Mouse (Mus musculus): Measurements from ENCODE around the gene Ube3b.

DNA sequence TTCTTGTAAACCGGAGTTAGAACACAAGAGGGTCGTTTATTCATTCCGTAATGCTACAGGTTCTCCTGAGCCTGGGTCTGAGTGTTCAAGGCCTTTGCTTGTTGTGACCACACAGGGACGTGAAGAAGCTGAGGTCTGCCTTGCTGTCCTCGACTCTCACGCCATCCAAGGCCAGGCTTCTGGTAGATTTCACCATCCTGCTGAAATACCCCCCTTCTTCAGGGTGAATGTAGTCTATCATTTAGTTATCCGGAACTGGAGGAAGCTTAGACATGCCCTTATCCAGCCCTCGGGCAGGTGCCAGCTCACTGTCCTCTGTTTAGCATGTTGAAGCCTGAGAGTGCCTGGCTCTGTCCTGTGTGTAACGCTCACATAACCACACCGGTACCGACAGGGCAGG, 28.4 kb downstream of the Ube3b start:
- TF ChIP-seq RCOR1 (conservative IDR thresholded peaks at IDR 0.05; ENCODE audit: low read depth, low read length): no peak
- no peak for TF ChIP-seq CTCF (conservative IDR thresholded peaks at IDR 0.05 in 1 of 2, IDR thresholded peaks at IDR 0.05 in 1 of 2; ENCODE audit: low read depth in 2 of 2, low read length in 2 of 2)
- no peak for TF ChIP-seq SIN3A (IDR thresholded peaks at IDR 0.05; ENCODE audit: low read length)
- TF ChIP-seq E2F4 (IDR thresholded peaks at IDR 0.05; ENCODE audit: insufficient replicate concordance, low read depth, low read length): no peak
- TF ChIP-seq BHLHE40 (IDR thresholded peaks at IDR 0.05; ENCODE audit: low read depth, low read length): no peak
- TF ChIP-seq POLR2AphosphoS2 (IDR thresholded peaks at IDR 0.05; ENCODE audit: low read depth, low read length): no peak

All from CH12.LX (cell line).